Mouse (Mus musculus) intestine, embryonic 16.5 days (tissue): ENCODE measurements around the gene Clec16a. TPM values are rescaled to one million over a fixed set of nuclear protein-coding genes. Genes with fewer than 3 reads are reported as not detected.

Experiments
- ATAC-seq: fragments of 200-750 bp; cut with Nextera tagmentation; 2 replicates; pipeline ENCODE4 v1.8.0; 2017; ENCODE audit warnings: moderate TSS enrichment, moderate library complexity
- H3K27ac ChIP-seq: fragments of 300-500 bp; sonication (generic); 2 replicates; pipeline ENCODE4 v1.5.1; 2014; ENCODE audit warnings: mild to moderate bottlenecking, low read length
- H3K27me3 ChIP-seq: fragments of 300-500 bp; sonication (generic); replicated peaks from 2 replicates; pipeline ENCODE4 v1.6.1; 2014; ENCODE audit warnings: low read length, control low read depth, mixed read lengths; ENCODE audit not compliant: control insufficient read depth, insufficient read depth
- H3K36me3 ChIP-seq: fragments of 300-500 bp; sonication (generic); 2 replicates; pipeline ENCODE4 v1.6.1; 2014; ENCODE audit warnings: low read length, control low read depth; ENCODE audit not compliant: control insufficient read depth, insufficient read depth
- H3K4me1 ChIP-seq: fragments of 300-500 bp; sonication (generic); 2 replicates; pipeline ENCODE4 v1.6.1; 2014; ENCODE audit warnings: low read length, control low read depth, mixed read lengths; ENCODE audit not compliant: control insufficient read depth, insufficient read depth
- H3K4me2 ChIP-seq: fragments of 300-500 bp; sonication (generic); 2 replicates; pipeline ENCODE4 v1.6.1; 2014; ENCODE audit warnings: low read depth, low read length, control low read depth
- H3K4me3 ChIP-seq: fragments of 300-500 bp; sonication (generic); 2 replicates; pipeline ENCODE4 v1.5.1; 2014; ENCODE audit warnings: mild to moderate bottlenecking, low read length
- H3K9ac ChIP-seq: fragments of 300-500 bp; sonication (generic); 2 replicates; pipeline ENCODE4 v1.6.1; 2014; ENCODE audit warnings: low read depth, low read length
- H3K9me3 ChIP-seq: fragments of 300-500 bp; sonication (generic); 2 replicates; pipeline ENCODE4 v1.6.1; 2016; ENCODE audit warnings: low read length, control low read depth; ENCODE audit not compliant: control insufficient read depth
- WGBS: fragments of 180-500 bp; shearing (Covaris S2); extraction: QIAGEN DNeasy Blood & Tissue Kit; methylation state at CpG from one replicate; pipeline ENCODE4 v1.1.7; 2014; 5-methylcytosine and 5-hydroxymethylcytosine counted together
- polyA plus RNA-seq: library from polyadenylated mRNA; unstranded; fragments of >200 nt; fragmentation: Nextera tagmentation; extraction: Ambion mirVana; gene quantifications from 2 replicates; pipeline ENCODE4 v1.2.1, GENCODE M21; 2015

Gene Clec16a
- polyA plus RNA-seq, 1 experiment from 2014 or later, result 24.3 TPM

- H3K4me2 ChIP-seq, result no peak overlapping the region
- H3K9ac ChIP-seq, result no peak overlapping the region
- no peak overlapping the region for H3K4me3 ChIP-seq
- ATAC-seq, result no peak
- no peak overlapping the region for H3K27ac ChIP-seq
- peaks cover 7% of the 10 kb centered on the region; the same call in 1 of the 2 replicates for H3K4me1 ChIP-seq
- no peaks in the 10 kb centered on the region for H3K36me3 ChIP-seq
- 95% methylated on average over 6 of the region's 6 CpGs for WGBS
- H3K9me3 ChIP-seq, result no peaks in the 10 kb centered on the region
- H3K27me3 ChIP-seq, result no peaks in the 10 kb centered on the region
These were observed 82.1 kb downstream of the Clec16a start for GRCm38 (mm10) chr16:10627136-10627668.

- ATAC-seq, result no peak
- H3K4me2 ChIP-seq, result no peak overlapping the region
- peaks cover 7% of the 10 kb centered on the region; the same call in 1 of the 2 replicates for H3K4me1 ChIP-seq
- H3K4me3 ChIP-seq, result no peak overlapping the region
- no peak overlapping the region for H3K9ac ChIP-seq
- H3K27ac ChIP-seq, result no peak overlapping the region
- no peaks in the 10 kb centered on the region for H3K36me3 ChIP-seq
- H3K9me3 ChIP-seq, result no peaks in the 10 kb centered on the region
- no peaks in the 10 kb centered on the region for H3K27me3 ChIP-seq
- 79% methylated on average over 4 of the region's 4 CpGs for WGBS
These were observed 83.0 kb downstream of the Clec16a start for GRCm38 (mm10) chr16:10628030-10628555.

GRCm38 (mm10) chr16:10628960-10629359 is 83.8 kb downstream of the Clec16a start:
- Histone ChIP-seq H3K4me1 (peaks cover 7% of the 10 kb centered on the region; the same call in 1 of the 2 replicates), H3K9ac (no peak overlapping the region), H3K4me3 (no peak overlapping the region), H3K4me2 (no peak overlapping the region), H3K9me3 (no peaks in the 10 kb centered on the region), H3K27ac (peak overlapping the region; percentile 2; the same call in 1 of the 2 replicates), H3K27me3 (no peaks in the 10 kb centered on the region), H3K36me3 (no peaks in the 10 kb centered on the region)
- WGBS, result 47% methylated on average over 3 of the region's 3 CpGs
- peak; percentile 77 for ATAC-seq

- Histone ChIP-seq H3K4me3 (no peak overlapping the region), H3K36me3 (no peaks in the 10 kb centered on the region), H3K9ac (no peak overlapping the region), H3K9me3 (no peaks in the 10 kb centered on the region), H3K27me3 (no peaks in the 10 kb centered on the region), H3K4me2 (no peak overlapping the region), H3K4me1 (peaks cover 7% of the 10 kb centered on the region; the same call in 1 of the 2 replicates), H3K27ac (peak overlapping the region; percentile 2; the same call in 1 of the 2 replicates)
- ATAC-seq, result peak; percentile 48; the same call in 1 of the 2 replicates
- WGBS, result 74% methylated on average over 3 of the region's 3 CpGs
These were observed 84.2 kb downstream of the Clec16a start for GRCm38 (mm10) chr16:10629361-10629760.

- H3K27ac ChIP-seq, result no peak overlapping the region
- no peaks in the 10 kb centered on the region for H3K9me3 ChIP-seq
- no peak overlapping the region for H3K4me2 ChIP-seq
- H3K9ac ChIP-seq, result no peak overlapping the region
- WGBS, result 88% methylated on average over 3 of the region's 3 CpGs
- no peak for ATAC-seq
- no peak overlapping the region for H3K4me3 ChIP-seq
- no peaks in the 10 kb centered on the region for H3K27me3 ChIP-seq
- H3K4me1 ChIP-seq, result peaks cover 6% of the 10 kb centered on the region; the same call in 1 of the 2 replicates
- H3K36me3 ChIP-seq, result no peaks in the 10 kb centered on the region
These were observed 89.8 kb downstream of the Clec16a start for GRCm38 (mm10) chr16:10634940-10635339.

GRCm38 (mm10) chr16:10637898-10638297 is 92.8 kb downstream of the Clec16a start:
- no peak overlapping the region for H3K4me2 ChIP-seq
- WGBS, result 66% methylated on average over 3 of the region's 3 CpGs
- H3K4me1 ChIP-seq, result peaks cover 10% of the 10 kb centered on the region; the same call in 1 of the 2 replicates
- H3K27me3 ChIP-seq, result no peaks in the 10 kb centered on the region
- H3K4me3 ChIP-seq, result no peak overlapping the region
- H3K36me3 ChIP-seq, result no peaks in the 10 kb centered on the region
- H3K9ac ChIP-seq, result no peak overlapping the region
- no peak overlapping the region for H3K27ac ChIP-seq
- ATAC-seq, result no peak
- no peaks in the 10 kb centered on the region for H3K9me3 ChIP-seq

GRCm38 (mm10) chr16:10639111-10639889 is 94.2 kb downstream of the Clec16a start:
- ATAC-seq, result peak; percentile 58
- Histone ChIP-seq H3K4me2 (no peak overlapping the region), H3K27ac (no peak overlapping the region), H3K9ac (no peak overlapping the region), H3K4me1 (peaks cover 18% of the 10 kb centered on the region; the same call in 1 of the 2 replicates), H3K27me3 (no peaks in the 10 kb centered on the region), H3K36me3 (no peaks in the 10 kb centered on the region), H3K4me3 (no peak overlapping the region), H3K9me3 (no peaks in the 10 kb centered on the region)
- 63% methylated on average over 13 of the region's 13 CpGs for WGBS

GRCm38 (mm10) chr16:10640041-10640440 is 94.9 kb downstream of the Clec16a start:
- Histone ChIP-seq H3K36me3 (no peaks in the 10 kb centered on the region), H3K27ac (no peak overlapping the region), H3K4me1 (peaks cover 18% of the 10 kb centered on the region; the same call in 1 of the 2 replicates), H3K27me3 (no peaks in the 10 kb centered on the region), H3K4me2 (no peak overlapping the region), H3K9me3 (no peaks in the 10 kb centered on the region), H3K9ac (no peak overlapping the region), H3K4me3 (no peak overlapping the region)
- WGBS, result 3% methylated on average over 5 of the region's 5 CpGs
- ATAC-seq, result 0 out of 2 replicates have a peak, but pooled peaks have one; percentile 10

- no peak for ATAC-seq
These were observed 96.0 kb downstream of the Clec16a start for GRCm38 (mm10) chr16:10641146-10641545.

More at GRCm38 (mm10) chr16:10641146-10641545, 96.0 kb downstream of the Clec16a start:
- no peak overlapping the region for H3K4me2 ChIP-seq
- no peak overlapping the region for H3K4me3 ChIP-seq
- no peak overlapping the region for H3K27ac ChIP-seq
- H3K27me3 ChIP-seq, result no peaks in the 10 kb centered on the region
- H3K4me1 ChIP-seq, result peaks cover 18% of the 10 kb centered on the region; the same call in 1 of the 2 replicates
- H3K36me3 ChIP-seq, result no peaks in the 10 kb centered on the region
- H3K9me3 ChIP-seq, result no peaks in the 10 kb centered on the region
- H3K9ac ChIP-seq, result no peak overlapping the region
- 82% methylated on average over 1 of the region's 1 CpGs for WGBS
